Mouse (Mus musculus): ENCODE results near the gene Arl10. TPM values are rescaled to one million over a fixed set of nuclear protein-coding genes. Genes with fewer than 3 reads are reported as not detected.

Arl10 gene
- polyA plus RNA-seq, 1 experiment: not detected

DNA sequence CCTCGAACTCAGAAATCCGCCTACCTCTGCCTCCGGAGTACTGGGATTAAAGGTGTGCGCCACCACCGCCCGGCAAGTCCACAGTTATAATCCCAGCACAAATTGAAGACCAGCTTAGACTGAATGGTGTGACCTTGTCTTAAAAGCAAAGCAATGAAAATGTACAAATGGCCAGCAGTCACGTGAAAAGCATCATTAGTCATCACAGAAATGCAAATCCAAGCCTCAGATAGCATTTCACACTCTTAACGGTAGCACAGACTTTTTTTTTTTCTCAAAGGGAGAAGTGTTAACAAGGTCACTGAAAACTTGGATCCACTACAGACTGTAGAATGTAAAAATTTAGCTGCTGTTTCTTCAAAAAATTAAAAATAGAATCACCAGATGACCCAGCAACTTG, 41.5 kb downstream of the Arl10 start:
- 0 out of 2 replicates have a peak, but pooled peaks cover 4% of the 10 kb centered on the region for H3K4me1 ChIP-seq (ENCODE audit: control insufficient read depth, insufficient read depth, low read length)
- TF ChIP-seq POLR2A (IDR thresholded peaks at IDR 0.05; ENCODE audit: insufficient read depth, low read depth, low read length): no peak
- TF ChIP-seq CTCF (IDR thresholded peaks at IDR 0.05; ENCODE audit: insufficient read depth, low read depth, low read length): no peak
- H3K27ac ChIP-seq (ENCODE audit: insufficient read depth, low read depth, low read length): no peak overlapping the region
- 78% methylated on average over 8 of the region's 8 CpGs for WGBS
- H3K4me3 ChIP-seq (ENCODE audit: insufficient read depth, low read depth, low read length): no peak overlapping the region

DNA sequence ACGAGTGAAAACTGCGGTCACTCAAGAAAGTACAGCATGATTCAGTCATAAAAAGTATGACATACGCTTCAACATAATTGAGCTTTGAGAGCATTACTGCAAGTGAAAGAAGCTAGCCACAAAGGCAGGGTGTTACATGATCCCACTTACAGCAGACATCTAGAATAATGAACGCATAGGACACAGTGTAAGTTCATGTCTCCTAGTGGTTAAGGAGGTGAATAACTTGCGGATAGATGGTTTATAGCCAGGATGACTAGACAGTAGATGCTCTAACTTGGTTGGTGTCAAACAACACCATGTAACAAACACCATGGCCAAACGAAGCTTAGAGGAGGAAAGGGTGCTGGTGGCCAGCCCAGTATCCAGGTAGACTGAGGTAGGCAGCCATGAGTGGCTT, 42.2 kb downstream of the Arl10 start:
- Histone ChIP-seq H3K27ac (ENCODE audit: insufficient read depth, low read depth, low read length) (no peak overlapping the region), H3K4me1 (ENCODE audit: control insufficient read depth, insufficient read depth, low read length) (0 out of 2 replicates have a peak, but pooled peaks cover 4% of the 10 kb centered on the region), H3K4me3 (ENCODE audit: insufficient read depth, low read depth, low read length) (no peak overlapping the region)
- no peak for TF ChIP-seq POLR2A (IDR thresholded peaks at IDR 0.05; ENCODE audit: insufficient read depth, low read depth, low read length)
- TF ChIP-seq CTCF (IDR thresholded peaks at IDR 0.05; ENCODE audit: insufficient read depth, low read depth, low read length): no peak
- 61% methylated on average over 6 of the region's 6 CpGs for WGBS

GRCm38 (mm10) chr13:54621155-54621932, 46.5 kb downstream of the Arl10 start, which contains the start of gene Faf2:
Gene Faf2, plus strand, starts transcription at chr13:54621784.
- peak; percentile 79 for TF ChIP-seq CTCF (IDR thresholded peaks at IDR 0.05; ENCODE audit: insufficient read depth, low read depth, low read length)
- TF ChIP-seq POLR2A (IDR thresholded peaks at IDR 0.05; ENCODE audit: insufficient read depth, low read depth, low read length): peak; percentile 60; the same call in 1 of the 2 replicates
- peak within 1 kb of the TSS; percentile 56 for H3K27ac ChIP-seq (ENCODE audit: insufficient read depth, low read depth, low read length)
- H3K4me1 ChIP-seq (ENCODE audit: control insufficient read depth, insufficient read depth, low read length): peaks cover 11% of the 10 kb centered on the region; the same call in 1 of the 2 replicates
- peak within 1 kb of the TSS; percentile 78 for H3K4me3 ChIP-seq (ENCODE audit: insufficient read depth, low read depth, low read length)
- WGBS: 9% methylated on average over 44 of the region's 44 CpGs

GRCm38 (mm10) chr13:54621960-54622521, 47.2 kb downstream of the Arl10 start:
- TF ChIP-seq POLR2A (IDR thresholded peaks at IDR 0.05; ENCODE audit: insufficient read depth, low read depth, low read length) (no peak), CTCF (IDR thresholded peaks at IDR 0.05; ENCODE audit: insufficient read depth, low read depth, low read length) (no peak)
- Histone ChIP-seq H3K4me3 (ENCODE audit: insufficient read depth, low read depth, low read length) (peak overlapping the region; percentile 78), H3K27ac (ENCODE audit: insufficient read depth, low read depth, low read length) (peak overlapping the region; percentile 1; the same call in 1 of the 2 replicates), H3K4me1 (ENCODE audit: control insufficient read depth, insufficient read depth, low read length) (peaks cover 11% of the 10 kb centered on the region; the same call in 1 of the 2 replicates)
- WGBS: under 1% methylated on average over 27 of the region's 27 CpGs

DNA sequence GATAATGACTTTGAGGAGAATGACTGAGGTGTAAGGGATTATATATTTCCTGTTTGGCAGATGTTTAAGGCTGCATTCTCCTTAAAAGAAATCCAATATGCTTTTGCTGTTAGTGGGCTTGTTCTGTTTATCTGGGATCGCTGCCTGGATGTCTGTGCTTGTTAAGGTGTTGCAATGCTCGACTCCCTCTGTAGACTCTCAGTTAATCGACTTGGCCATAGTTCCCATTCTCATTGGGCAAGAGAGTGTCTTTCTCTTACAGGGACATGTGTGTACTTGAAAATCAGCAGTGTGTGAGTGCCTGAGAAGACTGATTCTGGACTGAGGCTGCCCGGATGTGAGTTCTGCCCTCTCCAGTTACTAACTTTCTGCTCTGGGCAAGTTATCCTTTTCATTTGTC, 54.3 kb downstream of the Arl10 start:
- WGBS: 63% methylated on average over 4 of the region's 4 CpGs
- no peak for TF ChIP-seq POLR2A (IDR thresholded peaks at IDR 0.05; ENCODE audit: insufficient read depth, low read depth, low read length)
- TF ChIP-seq CTCF (IDR thresholded peaks at IDR 0.05; ENCODE audit: insufficient read depth, low read depth, low read length): no peak

More for the DNA sequence above, 54.3 kb downstream of the Arl10 start:
- Histone ChIP-seq H3K4me3 (ENCODE audit: insufficient read depth, low read depth, low read length) (no peak overlapping the region), H3K4me1 (ENCODE audit: control insufficient read depth, insufficient read depth, low read length) (peaks cover 3% of the 10 kb centered on the region; the same call in 1 of the 2 replicates), H3K27ac (ENCODE audit: insufficient read depth, low read depth, low read length) (no peak overlapping the region)

Other genes starting within 250 kb of the Arl10 start
- not detected in 2 replicates for gene Cplx2, start 203.7 kb upstream of the Arl10 start, polyA plus RNA-seq (2012; ENCODE audit: insufficient read depth, insufficient read length, low replicate concordance, missing spikeins)
- not detected in 2 replicates for gene Thoc3, start 106.2 kb upstream of the Arl10 start, polyA plus RNA-seq (2012; ENCODE audit: insufficient read depth, insufficient read length, low replicate concordance, missing spikeins)
- gene Simc1, start 71.2 kb upstream of the Arl10 start, polyA plus RNA-seq (2012; ENCODE audit: insufficient read depth, insufficient read length, low replicate concordance, missing spikeins): not detected in 2 replicates
- not detected in 2 replicates for gene 4833439L19Rik, start 9.6 kb upstream of the Arl10 start, polyA plus RNA-seq (2012; ENCODE audit: insufficient read depth, insufficient read length, low replicate concordance, missing spikeins)
- not detected in 2 replicates for gene Nop16, start 15.1 kb downstream of the Arl10 start, polyA plus RNA-seq (2012; ENCODE audit: insufficient read depth, insufficient read length, low replicate concordance, missing spikeins)
- gene Higd2a, start 15.2 kb downstream of the Arl10 start, polyA plus RNA-seq (2012; ENCODE audit: insufficient read depth, insufficient read length, low replicate concordance, missing spikeins): not detected in 2 replicates
- not detected in 2 replicates for gene Cltb, start 36.3 kb downstream of the Arl10 start, polyA plus RNA-seq (2012; ENCODE audit: insufficient read depth, insufficient read length, low replicate concordance, missing spikeins)
- not detected in 2 replicates for gene Faf2, start 46.8 kb downstream of the Arl10 start, polyA plus RNA-seq (2012; ENCODE audit: insufficient read depth, insufficient read length, low replicate concordance, missing spikeins)
- not detected in 2 replicates for gene Rnf44, start 118.9 kb downstream of the Arl10 start, polyA plus RNA-seq (2012; ENCODE audit: insufficient read depth, insufficient read length, low replicate concordance, missing spikeins)
- not detected in 2 replicates for gene Cdhr2, start 126.4 kb downstream of the Arl10 start, polyA plus RNA-seq (2012; ENCODE audit: insufficient read depth, insufficient read length, low replicate concordance, missing spikeins)
- not detected in 2 replicates for gene Gprin1, start 174.9 kb downstream of the Arl10 start, polyA plus RNA-seq (2012; ENCODE audit: insufficient read depth, insufficient read length, low replicate concordance, missing spikeins)
- not detected in 2 replicates for gene Sncb, start 191.6 kb downstream of the Arl10 start, polyA plus RNA-seq (2012; ENCODE audit: insufficient read depth, insufficient read length, low replicate concordance, missing spikeins)
- gene Eif4e1b, start 209.0 kb downstream of the Arl10 start, polyA plus RNA-seq (2012; ENCODE audit: insufficient read depth, insufficient read length, low replicate concordance, missing spikeins): not detected in 2 replicates
- gene Tspan17, start 214.4 kb downstream of the Arl10 start, polyA plus RNA-seq (2012; ENCODE audit: insufficient read depth, insufficient read length, low replicate concordance, missing spikeins): not detected in 2 replicates

All from olfactory bulb, adult 2 months (tissue).